Mouse (Mus musculus) layer of hippocampus, postnatal 25 days (tissue): Measurements from ENCODE around the gene Mfap2. TPM values are rescaled to one million over a fixed set of nuclear protein-coding genes. Genes with fewer than 3 reads are reported as not detected.

Experiments used
- DNase-seq, 2 experiments: peaks; one replicate each; pipeline ENCODE4 v3.0.0; 2022; ENCODE audit warnings: mixed read lengths in 2 of 2, low spot score in 1 of 2; ENCODE audit errors: extremely low spot score in 1 of 2
- total RNA-seq, 2 experiments: library from RNA; stranded (reverse); gene quantifications; 2 replicates each; pipeline ENCODE4 v1.2.3; 2021

Mfap2 gene
- total RNA-seq, result 1 to 10 TPM; 5.2 to 5.7 TPM

GRCm38 (mm10) chr4:141010118-141010517 is at the start of gene Mfap2:
TSS of gene Mfap2 (plus strand) at chr4:141010418.
- no peak for DNase-seq

- peak; percentile 82 to 84 for DNase-seq
These were observed 49.3 kb upstream of the Mfap2 start, which contains the start of gene Sdhb for GRCm38 (mm10) chr4:140960781-140961466. TSS of gene Sdhb (plus strand) at chr4:140961203.

- no peak for DNase-seq
These were observed 48.6 kb upstream of the Mfap2 start for GRCm38 (mm10) chr4:140961467-140962206.

GRCm38 (mm10) chr4:140962207-140962909 is 47.9 kb upstream of the Mfap2 start:
- no peak for DNase-seq

- DNase-seq, result no peak
These were observed 47.3 kb upstream of the Mfap2 start for GRCm38 (mm10) chr4:140962950-140963349.

- no peak for DNase-seq
These were observed 46.1 kb upstream of the Mfap2 start for GRCm38 (mm10) chr4:140963941-140964597.

- peak; percentile 60 to 69 for DNase-seq
These were observed 45.6 kb upstream of the Mfap2 start for GRCm38 (mm10) chr4:140964620-140965019.

GRCm38 (mm10) chr4:140967386-140968159 is 42.6 kb upstream of the Mfap2 start:
- no peak for DNase-seq

GRCm38 (mm10) chr4:140971691-140972090 is 38.5 kb upstream of the Mfap2 start:
- no peak for DNase-seq

- DNase-seq, result no peak
These were observed 35.8 kb upstream of the Mfap2 start for GRCm38 (mm10) chr4:140974408-140974807.

- no peak for DNase-seq
These were observed 34.9 kb upstream of the Mfap2 start for GRCm38 (mm10) chr4:140975356-140975755.

GRCm38 (mm10) chr4:140977278-140977677 is 32.9 kb upstream of the Mfap2 start:
- DNase-seq, result no peak

- DNase-seq, result no peak
These were observed 32.1 kb upstream of the Mfap2 start for GRCm38 (mm10) chr4:140977886-140978692.

GRCm38 (mm10) chr4:140981605-140982004 is 28.6 kb upstream of the Mfap2 start:
- DNase-seq, result no peak

- no peak for DNase-seq
These were observed 27.4 kb upstream of the Mfap2 start for GRCm38 (mm10) chr4:140982808-140983207.

GRCm38 (mm10) chr4:140983442-140983841 is 26.8 kb upstream of the Mfap2 start:
- DNase-seq, result no peak

- DNase-seq, result no peak
These were observed 25.7 kb upstream of the Mfap2 start for GRCm38 (mm10) chr4:140984544-140984943.

- DNase-seq, result no peak
These were observed 24.1 kb upstream of the Mfap2 start for GRCm38 (mm10) chr4:140986024-140986710.
